Comparison of ENCODE assay signal across 8 mouse cellular contexts in the genomic region with DNA sequence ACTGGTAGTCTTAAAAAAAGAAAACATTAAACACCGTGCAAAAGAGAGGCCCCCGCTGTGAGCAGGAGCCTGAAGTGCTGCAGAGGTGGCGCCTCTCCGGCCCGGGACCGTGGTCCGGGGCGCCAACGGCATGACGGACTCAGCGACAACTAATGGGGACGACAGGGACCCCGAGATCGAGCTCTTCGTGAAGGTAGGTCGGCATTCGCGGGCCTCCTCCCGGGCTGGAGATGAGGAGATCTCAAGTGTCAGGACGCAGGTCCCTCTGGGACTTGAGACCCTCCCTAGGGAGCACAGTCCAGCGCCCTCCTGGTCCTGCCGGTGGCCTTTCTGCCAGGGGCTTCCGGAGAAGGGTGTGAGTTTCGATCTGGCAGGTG. TPM values are rescaled to one million over a fixed set of nuclear protein-coding genes. Genes with fewer than 3 reads are reported as not detected.
A peak's percentile ranks its signal among the peaks of the same experiment; 100 is the strongest.
DNase-seq lines count a peak whose midpoint lies in the region; ATAC-seq and TF ChIP-seq lines count a peak whose summit lies in the region.

No protein-coding gene starts in this region.

- H3K4me2 ChIP-seq in heart, embryonic 11.5 days: peak overlapping the region; percentile 81
- peak overlapping the region; percentile 73 for H3K4me2 ChIP-seq in midbrain, embryonic 14.5 days (ENCODE audit: low read length)

- WGBS in heart, embryonic 11.5 days (ENCODE audit: insufficient replicate concordance): 0% methylated on average over 24 of the region's 24 CpGs
- WGBS in midbrain, embryonic 14.5 days: under 1% methylated on average over 24 of the region's 24 CpGs

- H3K27ac ChIP-seq in layer of hippocampus, adult 2 months: peak overlapping the region; percentile 64
- peak overlapping the region; percentile 91 for H3K27ac ChIP-seq in brown adipose tissue, adult 24 weeks (replicated peaks; ENCODE audit: low read depth, low read length)
- peak overlapping the region; percentile 66; the same call in 1 of the 2 replicates for H3K27ac ChIP-seq in heart, embryonic 11.5 days (ENCODE audit: low read depth, low read length)
- H3K27ac ChIP-seq in midbrain, embryonic 14.5 days (replicated peaks; ENCODE audit: low read depth, low read length): no peak overlapping the region

- no peak for TF ChIP-seq CTCF in layer of hippocampus, adult 2 months (conservative IDR thresholded peaks at IDR 0.05)

- DNase-seq in layer of hippocampus, adult 2 months (ENCODE audit: low spot score in 2 of 2): no peak
- no peak for DNase-seq in layer of hippocampus, adult 11-12 months (ENCODE audit: low spot score)
- peak; percentile 17 for DNase-seq in kidney, postnatal 14 days
- peak; percentile 29 for DNase-seq in midbrain, embryonic 14.5 days
- no peak for DNase-seq in c-Kit-positive CD71-positive TER-119-positive erythroid progenitor cells, embryonic 14.5 days (ENCODE audit: low spot score)
- no peak for DNase-seq in cerebellum, adult 9-11 months

- peak overlapping the region; percentile 55 for H3K4me3 ChIP-seq in layer of hippocampus, adult 2 months
- peak overlapping the region; percentile 86 for H3K4me3 ChIP-seq in brown adipose tissue, adult 24 weeks (ENCODE audit: insufficient read depth, low read depth, low read length)
- peak overlapping the region; percentile 59 for H3K4me3 ChIP-seq in heart, embryonic 11.5 days (ENCODE audit: low read depth, low read length)
- H3K4me3 ChIP-seq in midbrain, embryonic 14.5 days (replicated peaks; ENCODE audit: low read depth, low read length): peak overlapping the region; percentile 32

- H3K9ac ChIP-seq in heart, embryonic 11.5 days (ENCODE audit: low read depth, low read length): peak overlapping the region; percentile 80
- peak overlapping the region; percentile 34; the same call in 1 of the 2 replicates for H3K9ac ChIP-seq in midbrain, embryonic 14.5 days (replicated peaks; ENCODE audit: low read length)

- H3K27me3 ChIP-seq in heart, embryonic 11.5 days (ENCODE audit: control insufficient read depth, insufficient read depth, low read length): peaks cover 12% of the 10 kb centered on the region; the same call in 1 of the 2 replicates
- H3K27me3 ChIP-seq in midbrain, embryonic 14.5 days (ENCODE audit: control insufficient read depth, insufficient read depth, low read length): peaks cover 13% of the 10 kb centered on the region

- peaks cover 32% of the 10 kb centered on the region for H3K4me1 ChIP-seq in brown adipose tissue, adult 24 weeks (ENCODE audit: control insufficient read depth, insufficient read depth, insufficient read length, low read length)
- H3K4me1 ChIP-seq in heart, embryonic 11.5 days (ENCODE audit: control insufficient read depth, insufficient read depth, low read length): peaks cover 14% of the 10 kb centered on the region
- peaks cover 8% of the 10 kb centered on the region for H3K4me1 ChIP-seq in midbrain, embryonic 14.5 days (ENCODE audit: control insufficient read depth, insufficient read depth, low read length)

- H3K36me3 ChIP-seq in heart, embryonic 11.5 days (ENCODE audit: control insufficient read depth, insufficient read depth, low read length): no peaks in the 10 kb centered on the region
- H3K36me3 ChIP-seq in midbrain, embryonic 14.5 days (ENCODE audit: control insufficient read depth, insufficient read depth, low read length): no peaks in the 10 kb centered on the region

- H3K9me3 ChIP-seq in heart, embryonic 11.5 days (replicated peaks; ENCODE audit: control insufficient read depth, low read length): no peaks in the 10 kb centered on the region; the same call in 1 of the 2 replicates
- H3K9me3 ChIP-seq in midbrain, embryonic 14.5 days (ENCODE audit: control insufficient read depth, low read length): no peaks in the 10 kb centered on the region

- ATAC-seq in heart, embryonic 11.5 days (replicated peaks; ENCODE audit: insufficient number of reproducible peaks, low FRiP score, low TSS enrichment): 0 out of 2 replicates have a peak, but pooled peaks have one; percentile 36
- ATAC-seq in midbrain, embryonic 14.5 days (ENCODE audit: low FRiP score, low TSS enrichment): no peak; the same call in 1 of the 2 replicates

RNA-seq across cellular contexts. Expression of gene Clic5, which starts 0.4 kb away (rescaled TPM):
- total RNA-seq in layer of hippocampus, adult 2 months (2021): 1 to 10 TPM; 3.3 to 4.2 TPM
- 89.1 and 108 TPM in 2 replicates for polyA plus RNA-seq in brown adipose tissue, adult 24 weeks (2012; ENCODE audit: insufficient read depth, insufficient read length, missing spikeins)
- 5.8 and 7.4 TPM in 2 replicates for polyA plus RNA-seq in heart, embryonic 11.5 days (2014; fragmentation: Nextera tagmentation; extraction: Ambion mirVana)
- polyA plus RNA-seq in midbrain, embryonic 14.5 days (2014; fragmentation: Nextera tagmentation; extraction: Ambion mirVana): 0.28 and 0.71 TPM in 2 replicates

Comparison
In these comparisons a context has a peak if more than half of its experiments do, and no peak if none do; other contexts are left out.
1. DNase-seq: peak in kidney, postnatal 14 days (single experiment) and midbrain, embryonic 14.5 days (single experiment); none in layer of hippocampus, adult 2 months (0 of 2), layer of hippocampus, adult 11-12 months (single experiment), c-Kit-positive CD71-positive TER-119-positive erythroid progenitor cells, embryonic 14.5 days (single experiment) and cerebellum, adult 9-11 months (single experiment).
2. H3K4me3 ChIP-seq: peak in every context shown above with its lines; median percentile 86 in brown adipose tissue, adult 24 weeks; 59 in heart, embryonic 11.5 days; 55 in layer of hippocampus, adult 2 months; 32 in midbrain, embryonic 14.5 days.
3. RNA of gene Clic5, which starts 0.4 kb away (polyA plus RNA-seq): 89.1 to 108 TPM in brown adipose tissue, adult 24 weeks; 5.8 to 7.4 TPM in heart, embryonic 11.5 days and 0.28 to 0.71 TPM in midbrain, embryonic 14.5 days; every median in the first group is over 10 times any median in the second.